Mouse (Mus musculus): Measurements from ENCODE around the gene Hnrnpm.

The Hnrnpm gene

GRCm38 (mm10) chr17:33598506-33598905 lies 88.2 kb downstream of the Hnrnpm start:
- no peak for DNase-seq (ENCODE audit: low spot score in 2 of 2)

DNA sequence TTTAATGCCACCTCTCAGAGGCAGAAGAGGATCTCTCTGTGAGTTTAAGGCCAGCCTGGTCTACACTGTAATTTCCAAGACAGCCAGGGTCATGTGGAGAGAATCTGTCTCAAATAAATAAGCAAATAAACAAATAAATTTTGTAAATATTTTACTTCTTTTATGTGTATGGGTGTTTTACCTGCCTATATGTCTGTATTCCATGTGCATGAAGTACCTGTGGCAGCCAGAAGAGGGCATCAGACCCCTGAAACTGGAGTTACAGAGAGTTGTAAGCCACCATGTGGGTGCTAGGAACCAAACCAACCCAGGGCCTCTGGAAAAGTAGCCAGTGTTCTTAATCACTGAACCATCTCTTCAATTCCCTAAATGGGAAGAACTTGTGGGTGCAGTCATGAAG lies 89.4 kb downstream of the Hnrnpm start:
- DNase-seq (ENCODE audit: low spot score in 2 of 2): no peak

Data from right cerebral cortex, postnatal 36 days (tissue).